Mouse (Mus musculus): ENCODE measurements at regions not wholly inside any gene's neighbourhood (a gene's known extent, or its start where the extent isn't known, plus 50 kb on each side); places are given as distances from the start of the nearest gene placed in this dataset.

DNA sequence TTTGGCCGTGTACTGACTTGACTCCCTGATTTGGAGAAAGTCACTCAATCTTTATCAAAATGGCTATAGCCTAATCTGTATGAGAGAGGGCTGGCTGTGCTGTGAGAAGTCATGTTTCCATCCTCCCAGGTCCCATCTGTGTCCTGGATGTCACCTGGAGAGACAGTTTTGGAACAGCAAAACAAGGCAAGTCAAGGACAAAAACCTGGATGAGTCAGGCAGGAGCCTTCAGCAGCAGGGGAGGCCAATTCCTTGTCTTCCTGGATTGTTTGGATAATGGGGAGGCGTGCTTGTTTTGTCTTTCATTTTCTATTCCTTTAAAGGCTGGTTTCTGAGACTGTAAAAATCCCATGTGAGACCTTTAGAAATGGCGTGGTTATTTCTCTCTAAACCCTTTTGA, 148.8 kb upstream of the Lcorl start:
- H3K27me3 ChIP-seq (ENCODE audit: insufficient read depth, low read length): no peaks in the 10 kb centered on the region
- H3K4me1 ChIP-seq (ENCODE audit: insufficient read depth): no peaks in the 10 kb centered on the region
- no peak overlapping the region for H3K4me3 ChIP-seq (ENCODE audit: low read depth, low read length)
- H3K9ac ChIP-seq (replicated peaks): no peak overlapping the region
- TF ChIP-seq EP300 (IDR thresholded peaks at IDR 0.05; ENCODE audit: low read depth) (no peak), CTCF (IDR thresholded peaks at IDR 0.05; ENCODE audit: low read depth) (no peak)
- no peak overlapping the region for H3K27ac ChIP-seq (ENCODE audit: low read depth)
- ATAC-seq (no peak), DNase-seq (no peak)
- no peaks in the 10 kb centered on the region for H3K36me3 ChIP-seq (replicated peaks; ENCODE audit: insufficient read depth, low read length)
- H3K9me3 ChIP-seq (ENCODE audit: low read length): no peaks in the 10 kb centered on the region
- WGBS (ENCODE audit: insufficient replicate concordance): 71% methylated on average over 3 of the region's 3 CpGs
- no peak overlapping the region for H3K4me2 ChIP-seq (ENCODE audit: low read depth, low read length)

DNA sequence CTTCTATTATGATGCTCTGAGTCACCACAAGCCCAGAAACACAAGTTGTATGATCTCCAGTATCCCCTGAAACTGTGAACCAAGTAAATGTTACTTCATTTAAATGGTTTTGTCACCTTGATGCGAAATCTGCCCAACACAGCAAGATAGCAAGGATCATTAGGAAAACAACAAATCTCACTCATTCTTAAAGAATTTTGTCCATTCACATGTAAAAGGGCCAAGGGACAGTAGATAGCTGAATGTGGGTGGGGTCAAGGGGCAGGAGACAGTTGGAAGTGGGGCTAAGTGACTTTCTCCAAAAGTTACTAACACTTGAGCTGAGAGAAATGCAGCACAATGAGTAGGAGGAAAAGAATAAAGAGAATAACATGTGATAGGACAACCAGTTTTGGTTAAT, 148.2 kb upstream of the Lcorl start:
- Histone ChIP-seq H3K9ac (replicated peaks) (no peak overlapping the region), H3K9me3 (ENCODE audit: low read length) (no peaks in the 10 kb centered on the region), H3K36me3 (replicated peaks; ENCODE audit: insufficient read depth, low read length) (no peaks in the 10 kb centered on the region), H3K27ac (ENCODE audit: low read depth) (no peak overlapping the region), H3K4me2 (ENCODE audit: low read depth, low read length) (no peak overlapping the region), H3K27me3 (ENCODE audit: insufficient read depth, low read length) (no peaks in the 10 kb centered on the region), H3K4me1 (ENCODE audit: insufficient read depth) (no peaks in the 10 kb centered on the region), H3K4me3 (ENCODE audit: low read depth, low read length) (no peak overlapping the region)
- no peak for DNase-seq
- 60% methylated on average over 1 of the region's 1 CpGs for WGBS (ENCODE audit: insufficient replicate concordance)
- no peak for ATAC-seq
- TF ChIP-seq CTCF (IDR thresholded peaks at IDR 0.05; ENCODE audit: low read depth) (no peak), EP300 (IDR thresholded peaks at IDR 0.05; ENCODE audit: low read depth) (no peak)

DNA sequence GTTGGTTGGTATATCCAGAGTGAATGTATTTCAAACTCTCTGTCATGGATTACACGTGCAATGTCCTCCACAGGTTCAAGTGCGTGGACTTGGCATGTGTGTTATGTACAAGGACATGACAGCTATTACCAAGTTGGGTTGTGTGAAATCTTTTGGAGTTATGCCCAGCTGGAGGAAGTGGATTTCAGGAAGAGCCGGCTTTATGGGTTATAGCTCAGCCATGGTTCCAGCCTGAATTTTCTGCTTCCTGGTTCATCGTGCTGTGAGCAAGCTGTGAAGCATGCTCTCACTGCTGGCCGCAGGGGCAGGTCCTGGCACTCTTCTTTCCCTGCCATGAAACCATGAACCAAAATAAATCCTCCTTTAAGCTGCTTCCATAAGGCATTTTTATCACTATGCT, 144.6 kb upstream of the Lcorl start:
- DNase-seq: no peak
- ATAC-seq: no peak
- no peak overlapping the region for H3K27ac ChIP-seq (ENCODE audit: low read depth)
- no peaks in the 10 kb centered on the region for H3K27me3 ChIP-seq (ENCODE audit: insufficient read depth, low read length)
- WGBS (ENCODE audit: insufficient replicate concordance): 76% methylated on average over 5 of the region's 5 CpGs
- no peaks in the 10 kb centered on the region for H3K36me3 ChIP-seq (replicated peaks; ENCODE audit: insufficient read depth, low read length)
- no peak overlapping the region for H3K4me2 ChIP-seq (ENCODE audit: low read depth, low read length)
- no peak overlapping the region for H3K4me3 ChIP-seq (ENCODE audit: low read depth, low read length)
- no peak overlapping the region for H3K9ac ChIP-seq (replicated peaks)
- no peaks in the 10 kb centered on the region for H3K4me1 ChIP-seq (ENCODE audit: insufficient read depth)
- H3K9me3 ChIP-seq (ENCODE audit: low read length): no peaks in the 10 kb centered on the region
- no peak for TF ChIP-seq EP300 (IDR thresholded peaks at IDR 0.05; ENCODE audit: low read depth)
- no peak for TF ChIP-seq CTCF (IDR thresholded peaks at IDR 0.05; ENCODE audit: low read depth)

DNA sequence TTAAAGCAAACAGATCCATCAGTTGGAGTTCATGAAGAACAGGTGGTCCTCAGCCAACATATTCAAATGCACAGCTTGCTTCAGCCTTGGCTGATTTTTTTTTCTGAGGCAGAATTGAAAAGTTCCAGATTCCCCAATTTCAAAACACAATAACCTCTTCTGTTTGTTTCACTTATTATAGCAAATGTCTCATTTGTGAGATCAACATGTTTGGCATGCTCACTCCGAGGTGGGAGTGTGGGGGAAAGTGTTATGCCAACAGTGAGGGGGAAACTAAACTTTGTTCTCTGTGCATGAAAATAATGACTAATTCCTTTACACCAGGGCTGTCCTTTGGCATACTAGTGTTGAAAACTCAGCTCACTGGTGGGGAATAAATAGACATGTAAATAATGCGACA, 100.4 kb upstream of the Lcorl start:
- Histone ChIP-seq H3K27ac (ENCODE audit: low read depth) (no peak overlapping the region), H3K27me3 (ENCODE audit: insufficient read depth, low read length) (no peaks in the 10 kb centered on the region), H3K4me1 (ENCODE audit: insufficient read depth) (no peaks in the 10 kb centered on the region), H3K9ac (replicated peaks) (no peak overlapping the region), H3K4me3 (ENCODE audit: low read depth, low read length) (no peak overlapping the region), H3K4me2 (ENCODE audit: low read depth, low read length) (no peak overlapping the region), H3K36me3 (replicated peaks; ENCODE audit: insufficient read depth, low read length) (no peaks in the 10 kb centered on the region), H3K9me3 (ENCODE audit: low read length) (no peaks in the 10 kb centered on the region)
- no peak for TF ChIP-seq CTCF (IDR thresholded peaks at IDR 0.05; ENCODE audit: low read depth)
- no peak for TF ChIP-seq EP300 (IDR thresholded peaks at IDR 0.05; ENCODE audit: low read depth)
- no peak for DNase-seq
- ATAC-seq: no peak
- WGBS (ENCODE audit: insufficient replicate concordance): 75% methylated on average over 2 of the region's 2 CpGs

DNA sequence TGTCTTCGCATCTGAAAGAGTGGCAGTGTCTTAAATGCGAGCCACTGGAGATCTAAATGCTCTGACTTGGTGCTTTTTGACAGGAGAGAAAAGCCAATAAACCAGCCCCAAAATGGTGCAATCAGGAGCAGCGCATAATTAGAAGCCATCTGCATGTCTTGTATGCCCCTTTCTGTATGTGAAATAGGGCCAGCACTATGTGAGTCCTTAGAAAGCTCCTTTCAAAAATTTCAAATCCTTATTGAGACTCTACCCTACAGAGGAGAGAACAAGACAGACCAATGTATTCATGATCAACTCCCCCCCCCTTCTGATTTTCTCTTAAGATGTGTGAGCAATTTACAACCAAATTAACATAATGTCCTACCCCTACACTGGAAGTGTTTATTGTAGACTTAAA, 86.6 kb upstream of the Lcorl start:
- Histone ChIP-seq H3K36me3 (replicated peaks; ENCODE audit: insufficient read depth, low read length) (no peaks in the 10 kb centered on the region), H3K4me1 (ENCODE audit: insufficient read depth) (no peaks in the 10 kb centered on the region), H3K27ac (ENCODE audit: low read depth) (no peak overlapping the region), H3K9ac (replicated peaks) (no peak overlapping the region), H3K27me3 (ENCODE audit: insufficient read depth, low read length) (no peaks in the 10 kb centered on the region), H3K4me3 (ENCODE audit: low read depth, low read length) (no peak overlapping the region), H3K4me2 (ENCODE audit: low read depth, low read length) (no peak overlapping the region), H3K9me3 (ENCODE audit: low read length) (no peaks in the 10 kb centered on the region)
- ATAC-seq (no peak), DNase-seq (no peak)
- TF ChIP-seq EP300 (IDR thresholded peaks at IDR 0.05; ENCODE audit: low read depth) (no peak), CTCF (IDR thresholded peaks at IDR 0.05; ENCODE audit: low read depth) (no peak)
- 85% methylated on average over 3 of the region's 3 CpGs for WGBS (ENCODE audit: insufficient replicate concordance)

DNA sequence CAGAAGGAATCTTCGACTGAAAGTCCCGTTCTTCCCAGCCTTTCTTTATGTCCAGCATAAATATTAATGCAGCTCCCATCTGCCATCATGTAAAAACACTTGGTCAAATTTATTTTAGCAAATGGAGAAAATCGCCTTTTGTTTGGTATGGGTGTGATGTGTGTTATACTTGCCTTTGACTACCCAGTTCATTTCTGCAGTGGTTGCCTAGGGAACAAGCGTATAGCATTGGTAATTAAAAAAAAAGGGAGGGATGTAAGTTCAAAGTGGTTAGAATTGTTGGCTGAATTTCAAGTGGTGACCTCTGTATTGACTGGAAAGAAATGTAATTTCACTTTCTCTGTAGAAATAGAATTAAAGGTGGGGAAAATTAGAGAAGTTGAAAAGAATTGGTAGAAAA, 75.6 kb upstream of the Lcorl start:
- TF ChIP-seq CTCF (IDR thresholded peaks at IDR 0.05; ENCODE audit: low read depth): no peak
- no peak for TF ChIP-seq EP300 (IDR thresholded peaks at IDR 0.05; ENCODE audit: low read depth)
- 86% methylated on average over 4 of the region's 4 CpGs for WGBS (ENCODE audit: insufficient replicate concordance)
- H3K4me3 ChIP-seq (ENCODE audit: low read depth, low read length): no peak overlapping the region
- H3K9me3 ChIP-seq (ENCODE audit: low read length): no peaks in the 10 kb centered on the region
- H3K4me2 ChIP-seq (ENCODE audit: low read depth, low read length): no peak overlapping the region
- ATAC-seq: no peak
- H3K27ac ChIP-seq (ENCODE audit: low read depth): no peak overlapping the region
- DNase-seq: no peak
- no peaks in the 10 kb centered on the region for H3K36me3 ChIP-seq (replicated peaks; ENCODE audit: insufficient read depth, low read length)
- H3K27me3 ChIP-seq (ENCODE audit: insufficient read depth, low read length): no peaks in the 10 kb centered on the region
- H3K4me1 ChIP-seq (ENCODE audit: insufficient read depth): no peaks in the 10 kb centered on the region
- no peak overlapping the region for H3K9ac ChIP-seq (replicated peaks)

DNA sequence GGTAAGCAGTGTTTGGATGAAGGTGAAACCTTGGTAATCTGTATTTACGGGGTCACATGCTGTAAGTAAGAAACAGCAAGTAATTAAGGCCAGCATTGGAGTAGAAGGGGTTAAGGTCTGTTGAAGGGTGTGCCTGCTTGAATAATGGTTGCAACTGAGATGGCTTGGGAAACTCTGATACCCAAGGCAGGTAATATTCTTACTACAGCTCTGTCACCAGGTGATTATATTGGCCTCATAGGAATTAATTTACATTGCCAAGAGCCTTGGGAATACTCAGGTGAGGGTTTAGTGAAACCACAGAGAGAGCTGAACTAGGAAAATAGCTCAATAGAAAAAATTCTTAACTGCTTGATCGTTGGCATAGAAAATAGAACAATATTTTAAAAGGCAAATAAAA, 73.8 kb upstream of the Lcorl start:
- Histone ChIP-seq H3K9me3 (ENCODE audit: low read length) (no peaks in the 10 kb centered on the region), H3K36me3 (replicated peaks; ENCODE audit: insufficient read depth, low read length) (no peaks in the 10 kb centered on the region), H3K4me1 (ENCODE audit: insufficient read depth) (no peaks in the 10 kb centered on the region; the same call in 1 of the 2 replicates), H3K27ac (ENCODE audit: low read depth) (no peak overlapping the region), H3K9ac (replicated peaks) (no peak overlapping the region), H3K4me2 (ENCODE audit: low read depth, low read length) (no peak overlapping the region), H3K27me3 (ENCODE audit: insufficient read depth, low read length) (no peaks in the 10 kb centered on the region), H3K4me3 (ENCODE audit: low read depth, low read length) (no peak overlapping the region)
- 73% methylated on average over 2 of the region's 2 CpGs for WGBS (ENCODE audit: insufficient replicate concordance)
- no peak for DNase-seq
- no peak for ATAC-seq
- TF ChIP-seq CTCF (IDR thresholded peaks at IDR 0.05; ENCODE audit: low read depth) (no peak), EP300 (IDR thresholded peaks at IDR 0.05; ENCODE audit: low read depth) (no peak)

Measured in liver, postnatal 0 days (tissue).